Mouse (Mus musculus) midbrain, embryonic 14.5 days (tissue): ENCODE results near the gene Tbc1d4. TPM values are rescaled to one million over a fixed set of nuclear protein-coding genes. Genes with fewer than 3 reads are reported as not detected.
"Not testable (repeated sequence)": the region's sequence is repeated elsewhere in the genome, so short reads cannot be mapped to it uniquely, and the experiment has no call there.

Source experiments
- ATAC-seq: fragments of 200-750 bp; cut with Nextera tagmentation; 2 replicates; pipeline ENCODE4 v1.8.0; 2017; ENCODE audit warnings: moderate number of reproducible peaks, moderate library complexity; ENCODE audit not compliant: low FRiP score, low TSS enrichment
- DNase-seq: peaks from one replicate; pipeline ENCODE4 v3.0.0-alpha.2; 2015
- H3K27ac ChIP-seq: fragments of 300-500 bp; sonication (generic); replicated peaks from 2 replicates; pipeline ENCODE4 v1.5.1; 2014; ENCODE audit warnings: mild to moderate bottlenecking, low read depth, low read length, moderate library complexity
- H3K27me3 ChIP-seq: fragments of 300-500 bp; sonication (generic); 2 replicates; pipeline ENCODE4 v1.6.1; 2014; ENCODE audit warnings: low read length, control low read depth, mixed read lengths; ENCODE audit not compliant: control insufficient read depth, insufficient read depth
- H3K36me3 ChIP-seq: fragments of 300-500 bp; sonication (generic); 2 replicates; pipeline ENCODE4 v1.6.1; 2014; ENCODE audit warnings: low read length, control low read depth; ENCODE audit not compliant: control insufficient read depth, insufficient read depth
- H3K4me1 ChIP-seq: fragments of 300-500 bp; sonication (generic); 2 replicates; pipeline ENCODE4 v1.6.1; 2014; ENCODE audit warnings: mild to moderate bottlenecking, antibody characterized with exemption, low read length, control low read depth; ENCODE audit not compliant: control insufficient read depth, insufficient read depth
- H3K4me2 ChIP-seq: fragments of 300-500 bp; sonication (generic); 2 replicates; pipeline ENCODE4 v1.6.1; 2014; ENCODE audit warnings: mild to moderate bottlenecking, low read length, moderate library complexity
- H3K4me3 ChIP-seq: fragments of 300-500 bp; sonication (generic); replicated peaks from 2 replicates; pipeline ENCODE4 v1.5.1; 2014; ENCODE audit warnings: low read depth, low read length
- H3K9ac ChIP-seq: fragments of 300-500 bp; sonication (generic); replicated peaks from 2 replicates; pipeline ENCODE4 v1.6.1; 2014; ENCODE audit warnings: mild to moderate bottlenecking, low read length, moderate library complexity
- H3K9me3 ChIP-seq: fragments of 300-500 bp; sonication (generic); 2 replicates; pipeline ENCODE4 v1.6.1; 2016; ENCODE audit warnings: low read length, control low read depth, mixed read lengths; ENCODE audit not compliant: control insufficient read depth
- WGBS: fragments of 180-500 bp; shearing (Covaris S2); extraction: QIAGEN DNeasy Blood & Tissue Kit; methylation state at CpG from one replicate; pipeline ENCODE4 v1.1.7; 2014; 5-methylcytosine and 5-hydroxymethylcytosine counted together
- polyA plus RNA-seq: library from polyadenylated mRNA; unstranded; fragments of >200 nt; fragmentation: Nextera tagmentation; extraction: Ambion mirVana; gene quantifications from 2 replicates; pipeline ENCODE4 v1.2.1, GENCODE M21; 2014

Tbc1d4 gene
- polyA plus RNA-seq, 1 experiment from 2014 or later, result 8.9 TPM

DNA sequence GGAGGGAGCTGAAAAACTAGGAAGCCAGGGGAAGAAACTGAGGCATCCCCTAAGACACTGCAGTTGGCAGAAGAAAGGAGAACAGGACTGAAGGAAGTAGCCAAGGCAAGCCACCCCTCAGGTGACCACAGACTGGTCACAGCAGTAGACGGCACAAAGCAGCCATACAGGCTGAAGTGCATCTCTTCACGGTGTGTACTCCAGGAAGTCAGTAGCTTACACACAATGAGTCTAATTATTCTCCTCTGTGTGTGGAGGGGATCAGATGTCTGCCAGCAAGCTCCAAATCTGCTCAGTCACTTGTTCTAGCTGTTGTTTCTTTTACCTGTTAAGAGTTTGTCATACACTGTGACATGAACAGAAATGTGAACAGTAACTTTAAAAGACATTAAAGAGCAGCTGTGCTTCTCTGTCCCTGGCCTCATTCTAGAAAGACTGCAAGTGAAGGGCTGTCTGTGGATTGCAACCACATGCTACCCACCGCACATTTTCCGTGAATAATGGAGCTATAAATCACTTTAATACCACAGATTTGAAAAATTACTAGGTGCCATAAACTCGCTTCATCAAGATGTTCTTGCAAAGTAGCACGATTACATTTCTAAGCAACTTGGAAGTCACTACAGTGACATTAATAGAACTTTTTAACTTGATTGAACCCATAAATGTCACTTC lies 21.5 kb downstream of the Tbc1d4 start:
- not testable (repeated sequence) for H3K4me1 ChIP-seq, H3K27me3 ChIP-seq, H3K27ac ChIP-seq, H3K9me3 ChIP-seq, H3K9ac ChIP-seq, H3K4me2 ChIP-seq, ATAC-seq, DNase-seq, H3K4me3 ChIP-seq, H3K36me3 ChIP-seq
- WGBS, result 92% methylated on average over 4 of the region's 6 CpGs

- Histone ChIP-seq H3K4me1 (no peaks in the 10 kb centered on the region), H3K4me2 (no peak overlapping the region), H3K27ac (no peak overlapping the region), H3K27me3 (no peaks in the 10 kb centered on the region), H3K4me3 (no peak overlapping the region), H3K9ac (no peak overlapping the region), H3K36me3 (no peaks in the 10 kb centered on the region), H3K9me3 (no peaks in the 10 kb centered on the region)
- 79% methylated on average over 7 of the region's 7 CpGs for WGBS
- DNase-seq, result no peak
- ATAC-seq, result no peak
These were observed 22.9 kb downstream of the Tbc1d4 start for GRCm38 (mm10) chr14:101586096-101586495.

DNA sequence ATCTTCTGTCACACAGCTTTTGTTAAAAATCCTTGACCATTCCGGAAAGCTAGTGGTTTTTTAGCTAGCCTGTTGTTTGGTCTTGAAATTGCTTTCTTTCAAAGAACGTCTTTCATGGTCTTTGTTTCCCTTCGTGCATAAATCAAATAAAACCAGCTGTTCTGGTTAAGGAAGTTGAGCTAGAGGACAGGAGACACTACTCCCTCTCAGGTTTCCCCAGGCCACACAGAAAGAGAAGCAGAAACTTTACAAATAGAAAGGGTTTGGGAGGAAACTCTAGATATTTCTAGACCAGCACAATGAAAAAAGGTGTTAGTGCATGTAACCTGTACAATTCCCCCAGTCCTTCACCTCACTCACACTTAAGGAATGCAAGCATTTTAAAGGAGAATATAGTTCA lies 33.3 kb downstream of the Tbc1d4 start:
- 10% methylated on average over 3 of the region's 3 CpGs for WGBS
- DNase-seq (no peak), ATAC-seq (no peak)
- no peak overlapping the region for H3K4me2 ChIP-seq
- H3K9ac ChIP-seq, result no peak overlapping the region
- H3K36me3 ChIP-seq, result no peaks in the 10 kb centered on the region
- no peaks in the 10 kb centered on the region for H3K9me3 ChIP-seq
- no peak overlapping the region for H3K27ac ChIP-seq
- no peak overlapping the region for H3K4me3 ChIP-seq
- no peaks in the 10 kb centered on the region for H3K4me1 ChIP-seq
- no peaks in the 10 kb centered on the region for H3K27me3 ChIP-seq

DNA sequence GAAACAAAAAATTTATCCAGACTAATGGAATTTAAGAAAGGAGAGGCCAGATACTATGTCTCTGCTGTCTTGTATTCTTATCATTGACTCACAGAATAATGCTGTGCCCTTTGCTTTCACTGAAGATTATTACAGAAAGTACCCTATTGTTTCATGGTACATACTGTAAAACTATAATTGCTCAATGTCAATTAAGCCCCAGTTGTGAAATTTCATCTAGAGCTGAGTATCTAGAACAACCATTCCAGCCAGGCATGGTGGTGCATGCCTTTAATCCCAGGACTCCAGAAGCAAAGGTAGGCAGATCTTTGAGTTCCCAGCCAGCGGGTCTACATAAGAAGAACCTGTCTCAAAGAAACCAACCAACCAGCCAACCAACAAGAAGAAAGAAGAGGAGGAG lies 34.5 kb downstream of the Tbc1d4 start:
- 100% methylated on average over 1 of the region's 1 CpGs for WGBS
- H3K27ac ChIP-seq, result no peak overlapping the region
- no peak for DNase-seq

GRCm38 (mm10) chr14:101573107-101573614 lies 35.8 kb downstream of the Tbc1d4 start:
- DNase-seq (no peak), ATAC-seq (no peak)
- H3K36me3 ChIP-seq, result no peaks in the 10 kb centered on the region
- no peaks in the 10 kb centered on the region for H3K9me3 ChIP-seq
- H3K4me2 ChIP-seq, result no peak overlapping the region
- H3K27ac ChIP-seq, result no peak overlapping the region
- no peaks in the 10 kb centered on the region for H3K4me1 ChIP-seq
- no peak overlapping the region for H3K9ac ChIP-seq
- WGBS, result 90% methylated on average over 7 of the region's 7 CpGs
- H3K4me3 ChIP-seq, result no peak overlapping the region
- no peaks in the 10 kb centered on the region for H3K27me3 ChIP-seq

More for the DNA sequence above, 34.5 kb downstream of the Tbc1d4 start:
- Histone ChIP-seq H3K36me3 (no peaks in the 10 kb centered on the region), H3K4me2 (no peak overlapping the region), H3K9ac (no peak overlapping the region), H3K27me3 (no peaks in the 10 kb centered on the region), H3K9me3 (no peaks in the 10 kb centered on the region), H3K4me3 (no peak overlapping the region), H3K4me1 (no peaks in the 10 kb centered on the region)
- no peak for ATAC-seq

DNA sequence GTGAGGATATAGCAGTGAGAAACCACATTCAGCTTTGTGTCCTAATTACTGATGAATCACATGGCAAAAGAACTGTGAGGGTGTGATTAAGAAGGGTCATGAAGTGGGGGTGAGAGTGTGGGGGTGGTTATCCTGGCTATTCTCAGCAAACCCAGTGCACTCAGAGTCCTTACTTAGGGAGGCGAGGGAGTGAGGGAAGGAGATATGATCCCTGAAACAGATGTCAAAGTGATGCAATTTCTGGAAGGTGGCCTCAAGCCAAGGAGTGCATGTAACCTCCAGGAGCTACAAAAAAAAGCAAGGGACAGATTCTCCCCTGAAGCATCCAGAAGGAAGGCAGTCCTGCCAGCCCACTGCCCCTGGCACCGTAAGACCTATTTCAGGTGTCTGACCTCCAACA lies 40.2 kb downstream of the Tbc1d4 start:
- Histone ChIP-seq H3K27ac (no peak overlapping the region), H3K27me3 (no peaks in the 10 kb centered on the region), H3K9me3 (no peaks in the 10 kb centered on the region), H3K4me2 (no peak overlapping the region), H3K36me3 (no peaks in the 10 kb centered on the region), H3K4me1 (no peaks in the 10 kb centered on the region), H3K9ac (no peak overlapping the region), H3K4me3 (no peak overlapping the region)
- ATAC-seq (no peak), DNase-seq (no peak)
- 93% methylated on average over 2 of the region's 2 CpGs for WGBS

DNA sequence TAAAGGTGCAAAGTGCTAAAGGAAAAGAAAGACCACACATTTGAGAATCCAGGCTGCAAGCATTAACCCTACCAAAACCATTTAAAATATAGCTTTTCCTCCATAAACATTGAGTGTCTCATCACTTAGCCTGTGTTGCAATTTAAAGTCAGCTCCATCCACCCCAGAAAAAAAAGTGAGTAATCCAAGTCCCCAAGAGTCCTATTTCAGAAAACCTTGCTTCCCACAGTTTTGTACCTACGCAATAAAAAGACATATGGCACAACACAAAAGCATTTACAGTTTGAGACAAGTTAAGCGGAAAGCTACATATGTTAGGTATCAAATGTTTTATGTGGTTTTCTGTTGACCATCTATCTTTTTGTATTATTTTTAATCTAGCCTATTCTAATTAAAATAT lies 42.3 kb downstream of the Tbc1d4 start:
- Histone ChIP-seq H3K4me2 (no peak overlapping the region), H3K9ac (no peak overlapping the region), H3K4me3 (no peak overlapping the region), H3K27me3 (no peaks in the 10 kb centered on the region), H3K27ac (no peak overlapping the region), H3K36me3 (no peaks in the 10 kb centered on the region), H3K4me1 (no peaks in the 10 kb centered on the region), H3K9me3 (no peaks in the 10 kb centered on the region)
- WGBS, result 96% methylated on average over 2 of the region's 2 CpGs
- DNase-seq (no peak), ATAC-seq (no peak)

GRCm38 (mm10) chr14:101565661-101566060 lies 43.3 kb downstream of the Tbc1d4 start:
- H3K9ac ChIP-seq, result no peak overlapping the region
- H3K27me3 ChIP-seq, result no peaks in the 10 kb centered on the region
- 51% methylated on average over 3 of the region's 3 CpGs for WGBS
- ATAC-seq (no peak), DNase-seq (no peak)
- H3K4me2 ChIP-seq, result no peak overlapping the region
- no peak overlapping the region for H3K27ac ChIP-seq
- H3K9me3 ChIP-seq, result no peaks in the 10 kb centered on the region
- no peak overlapping the region for H3K4me3 ChIP-seq
- H3K4me1 ChIP-seq, result no peaks in the 10 kb centered on the region
- H3K36me3 ChIP-seq, result no peaks in the 10 kb centered on the region

DNA sequence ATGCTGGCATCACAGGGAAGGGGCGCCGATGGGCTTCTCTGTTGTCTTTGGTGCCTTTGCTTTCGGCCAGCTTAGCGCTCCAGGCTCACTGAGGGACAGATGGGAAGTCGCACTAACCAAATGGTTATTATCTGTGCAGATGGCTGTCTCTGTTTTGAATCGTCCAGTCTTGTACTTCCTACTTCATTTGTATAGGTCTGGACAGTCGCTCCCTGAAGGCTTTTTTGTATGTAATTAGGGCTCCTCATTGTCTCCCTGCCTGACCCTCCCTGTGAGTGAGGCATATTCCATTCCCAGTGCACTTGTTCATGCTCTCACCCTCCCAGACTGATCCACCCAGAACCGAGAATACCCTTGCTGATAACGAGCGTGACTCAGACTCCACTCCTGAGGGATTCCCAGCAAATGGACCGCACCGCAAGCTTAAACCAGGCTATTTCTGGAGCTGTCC lies 47.7 kb downstream of the Tbc1d4 start:
- Histone ChIP-seq H3K4me1 (no peaks in the 10 kb centered on the region), H3K4me2 (no peak overlapping the region), H3K27me3 (no peaks in the 10 kb centered on the region), H3K9me3 (no peaks in the 10 kb centered on the region), H3K27ac (no peak overlapping the region), H3K4me3 (no peak overlapping the region), H3K9ac (no peak overlapping the region), H3K36me3 (no peaks in the 10 kb centered on the region)
- peak; percentile 20; the same call in 1 of the 2 replicates for ATAC-seq
- WGBS, result 53% methylated on average over 12 of the region's 12 CpGs
- peak; percentile 35 for DNase-seq
